ENCODE assay signal across 28 mouse cellular contexts in the genomic region with DNA sequence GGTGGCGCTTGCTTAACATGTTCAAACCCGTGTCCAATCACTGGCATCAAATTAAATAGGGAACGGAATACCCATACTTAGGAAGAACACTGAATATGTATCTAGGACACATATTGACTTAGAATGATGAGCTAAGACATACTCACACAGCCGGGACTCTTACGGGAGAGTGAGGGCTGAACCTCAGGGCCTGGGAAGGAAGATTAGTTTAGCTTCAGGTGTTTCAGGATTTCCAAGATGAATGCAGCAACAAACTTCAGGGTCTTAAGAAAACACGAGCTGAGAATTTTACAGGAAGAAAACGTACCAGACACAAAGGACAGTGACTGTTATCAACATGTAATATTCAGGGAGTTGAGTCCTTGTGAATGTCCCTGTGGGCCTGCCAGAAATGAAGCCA.
"Had no signal": no experiment of that assay in that cellular context is flagged by ENCODE, and none has a peak within 500 bp of the region (broad histone marks: within the 10 kb centered on the region; RNA-seq: fewer than 3 reads in every experiment).

No protein-coding gene starts in this region.

- H3K27ac ChIP-seq: limb, embryonic 10.5 days; limb, embryonic 12.5 days; limb, embryonic 13.5 days; limb, embryonic 15.5 days; liver, embryonic 12.5 days; liver, embryonic 13.5 days; liver, embryonic 14.5 days; liver, embryonic 15.5 days; lung, embryonic 15.5 days; macrophage; midbrain, embryonic 10.5 days; midbrain, embryonic 12.5 days; midbrain, embryonic 13.5 days; midbrain, embryonic 15.5 days; neural tube, embryonic 12.5 days had no signal

- H3K27me3 ChIP-seq: limb, embryonic 12.5 days; limb, embryonic 13.5 days; limb, embryonic 15.5 days; liver, embryonic 12.5 days; liver, embryonic 13.5 days; liver, embryonic 15.5 days; lung, embryonic 15.5 days; midbrain, embryonic 12.5 days; midbrain, embryonic 13.5 days; midbrain, embryonic 15.5 days; neural tube, embryonic 12.5 days had no signal

- H3K36me3 ChIP-seq: limb, embryonic 10.5 days; limb, embryonic 12.5 days; limb, embryonic 13.5 days; limb, embryonic 15.5 days; liver, embryonic 12.5 days; liver, embryonic 13.5 days; liver, embryonic 15.5 days; lung, embryonic 15.5 days; midbrain, embryonic 10.5 days; midbrain, embryonic 12.5 days; midbrain, embryonic 13.5 days; midbrain, embryonic 15.5 days; neural tube, embryonic 12.5 days had no signal

- H3K4me1 ChIP-seq: limb, embryonic 10.5 days; limb, embryonic 12.5 days; limb, embryonic 13.5 days; limb, embryonic 15.5 days; liver, embryonic 12.5 days; liver, embryonic 13.5 days; liver, embryonic 15.5 days; lung, embryonic 15.5 days; midbrain, embryonic 10.5 days; midbrain, embryonic 12.5 days; midbrain, embryonic 13.5 days; midbrain, embryonic 15.5 days; neural tube, embryonic 12.5 days had no signal

- DNase-seq: left cerebral cortex, postnatal 4 days; liver; liver, embryonic 13.5 days; liver, postnatal 0 days; lung, adult 18-20 months; lung, adult 2 months; lung, embryonic 14.5 days; lung, postnatal 10 days; lung, postnatal 14 days; lung, postnatal 36 days; lung, postnatal 4 days; midbrain, embryonic 14.5 days had no signal

- H3K4me3 ChIP-seq: limb, embryonic 10.5 days; limb, embryonic 12.5 days; limb, embryonic 13.5 days; limb, embryonic 15.5 days; liver, embryonic 12.5 days; liver, embryonic 13.5 days; liver, embryonic 15.5 days; lung, embryonic 15.5 days; megakaryocyte, embryonic 14.5 days; midbrain, embryonic 10.5 days; midbrain, embryonic 12.5 days; midbrain, embryonic 13.5 days; midbrain, embryonic 15.5 days; myocyte; neural tube, embryonic 12.5 days had no signal

- H3K9me3 ChIP-seq: limb, embryonic 10.5 days; limb, embryonic 12.5 days; limb, embryonic 13.5 days; limb, embryonic 15.5 days; liver, embryonic 12.5 days; liver, embryonic 13.5 days; liver, embryonic 15.5 days; lung, embryonic 15.5 days; midbrain, embryonic 10.5 days; midbrain, embryonic 12.5 days; midbrain, embryonic 13.5 days; midbrain, embryonic 15.5 days; neural tube, embryonic 12.5 days had no signal
